In genomic region chr11:60454745-60455087, GRCm38 (mm10) we compare ENCODE assay signal across 8 mouse cellular contexts. TPM values are rescaled to one million over a fixed set of nuclear protein-coding genes. Genes with fewer than 3 reads are reported as not detected.
DNase-seq lines count a peak whose midpoint lies in the region; ATAC-seq and TF ChIP-seq lines count a peak whose summit lies in the region.

No protein-coding gene starts in this region.

- H3K27ac ChIP-seq in forebrain, embryonic 11.5 days (ENCODE audit: low read depth, low read length) = no peak overlapping the region
- peak overlapping the region; percentile 67; the same call in 1 of the 2 replicates for H3K27ac ChIP-seq in limb, embryonic 13.5 days
- peak overlapping the region; percentile 1; the same call in 1 of the 2 replicates for H3K27ac ChIP-seq in neural tube, embryonic 14.5 days (ENCODE audit: low read depth, low read length)

- H3K9me3 ChIP-seq in forebrain, embryonic 11.5 days (ENCODE audit: control insufficient read depth, low read length) = no peaks in the 10 kb centered on the region
- no peaks in the 10 kb centered on the region for H3K9me3 ChIP-seq in limb, embryonic 13.5 days
- no peaks in the 10 kb centered on the region for H3K9me3 ChIP-seq in neural tube, embryonic 14.5 days (ENCODE audit: control insufficient read depth, low read length)

- peak; percentile 16 for DNase-seq in embryo, embryonic 10 days (ENCODE audit: low spot score)
- no peak for DNase-seq in embryo, embryonic 10.5 days (ENCODE audit: low spot score)
- DNase-seq in forebrain, embryonic 11.5 days (ENCODE audit: low spot score) = peak; percentile 56
- DNase-seq in right cerebral cortex, postnatal 14 days = no peak
- DNase-seq in spleen, adult 12 weeks (ENCODE audit: low spot score) = no peak

- peak overlapping the region; percentile 96 for H3K4me2 ChIP-seq in forebrain, embryonic 11.5 days (ENCODE audit: low read depth, low read length, severe bottlenecking)
- H3K4me2 ChIP-seq in limb, embryonic 13.5 days (replicated peaks) = peak overlapping the region; percentile 95
- peak overlapping the region; percentile 77 for H3K4me2 ChIP-seq in neural tube, embryonic 14.5 days (ENCODE audit: low read depth, low read length)

- TF ChIP-seq CTCF in C2C12 (IDR thresholded peaks at IDR 0.05; ENCODE audit: control insufficient read depth, insufficient read depth, insufficient read length) = no peak

- peak overlapping the region; percentile 85 for H3ac ChIP-seq in C2C12 (ENCODE audit: control insufficient read depth, insufficient read length, low read depth)

- peaks cover 24% of the 10 kb centered on the region for H3K79me3 ChIP-seq in C2C12 (ENCODE audit: low read depth)

- peaks cover 4% of the 10 kb centered on the region; the same call in 1 of the 2 replicates for H3K4me1 ChIP-seq in forebrain, embryonic 11.5 days (replicated peaks; ENCODE audit: control insufficient read depth, insufficient read depth, low read length)
- H3K4me1 ChIP-seq in limb, embryonic 13.5 days = peaks cover 16% of the 10 kb centered on the region
- H3K4me1 ChIP-seq in neural tube, embryonic 14.5 days (ENCODE audit: control insufficient read depth, insufficient read depth, low read length) = peaks cover 5% of the 10 kb centered on the region

- ATAC-seq in forebrain, embryonic 11.5 days (replicated peaks; ENCODE audit: low FRiP score) = 0 out of 2 replicates have a peak, but pooled peaks have one; percentile 5
- peak; percentile 35; the same call in 1 of the 2 replicates for ATAC-seq in limb, embryonic 13.5 days (ENCODE audit: low FRiP score, low read depth)
- ATAC-seq in neural tube, embryonic 14.5 days (ENCODE audit: low read depth) = peak; percentile 28; the same call in 1 of the 2 replicates

- no peaks in the 10 kb centered on the region for H3K27me3 ChIP-seq in C2C12 (ENCODE audit: control insufficient read depth, insufficient read depth, insufficient read length)
- H3K27me3 ChIP-seq in forebrain, embryonic 11.5 days (ENCODE audit: control insufficient read depth, insufficient read depth, low read length) = no peaks in the 10 kb centered on the region
- H3K27me3 ChIP-seq in limb, embryonic 13.5 days = no peaks in the 10 kb centered on the region
- H3K27me3 ChIP-seq in neural tube, embryonic 14.5 days (ENCODE audit: control insufficient read depth, insufficient read depth, low read length) = no peaks in the 10 kb centered on the region

- under 1% methylated on average over 17 of the region's 17 CpGs for WGBS in forebrain, embryonic 11.5 days
- WGBS in limb, embryonic 13.5 days = 0% methylated on average over 17 of the region's 17 CpGs
- under 1% methylated on average over 17 of the region's 17 CpGs for WGBS in neural tube, embryonic 14.5 days

- H3K79me2 ChIP-seq in C2C12 (ENCODE audit: control insufficient read depth, insufficient read depth) = peaks cover 38% of the 10 kb centered on the region

- H3K9ac ChIP-seq in forebrain, embryonic 11.5 days (ENCODE audit: low read length) = peak overlapping the region; percentile 72
- H3K9ac ChIP-seq in limb, embryonic 13.5 days = peak overlapping the region; percentile 91
- peak overlapping the region; percentile 66 for H3K9ac ChIP-seq in neural tube, embryonic 14.5 days (replicated peaks; ENCODE audit: low read depth, low read length)

- H3K4me3 ChIP-seq in C2C12 (ENCODE audit: insufficient read depth, poor library complexity, severe bottlenecking) = peak overlapping the region; percentile 98
- H3K4me3 ChIP-seq in forebrain, embryonic 11.5 days (ENCODE audit: low read depth, low read length) = peak overlapping the region; percentile 79
- H3K4me3 ChIP-seq in limb, embryonic 13.5 days = peak overlapping the region; percentile 83
- peak overlapping the region; percentile 53 for H3K4me3 ChIP-seq in neural tube, embryonic 14.5 days (ENCODE audit: low read depth, low read length)

- H3K36me3 ChIP-seq in C2C12 (ENCODE audit: control insufficient read depth, insufficient read depth) = peaks cover 35% of the 10 kb centered on the region
- no peaks in the 10 kb centered on the region; the same call in 1 of the 2 replicates for H3K36me3 ChIP-seq in forebrain, embryonic 11.5 days (ENCODE audit: control insufficient read depth, insufficient read depth, low read length)
- peaks cover 36% of the 10 kb centered on the region for H3K36me3 ChIP-seq in limb, embryonic 13.5 days
- H3K36me3 ChIP-seq in neural tube, embryonic 14.5 days (ENCODE audit: control insufficient read depth, insufficient read depth, low read length) = peaks cover 22% of the 10 kb centered on the region; the same call in 1 of the 2 replicates

TF ChIP-seq in C2C12, 6 proteins besides CTCF, POLR2A, EP300 and RAD21:
- TF ChIP-seq FOSL1 (IDR thresholded peaks at IDR 0.05; ENCODE audit: insufficient read depth, low read length, poor library complexity, severe bottlenecking) (no peak), USF1 (IDR thresholded peaks at IDR 0.05; ENCODE audit: low read depth) (no peak)

RNA-seq across cellular contexts. Expression of gene Drg2, which starts 0.3 kb away (rescaled TPM):
- polyA plus RNA-seq in C2C12 (2012; fragmentation: generic; extraction: Trizol) = 80.6 TPM
- 121 and 133 TPM in 2 replicates for polyA plus RNA-seq in forebrain, embryonic 11.5 days (2014; fragmentation: Nextera tagmentation; extraction: Ambion mirVana)
- polyA plus RNA-seq in limb, embryonic 13.5 days (2015; fragmentation: Nextera tagmentation; extraction: Ambion mirVana) = 120 and 129 TPM in 2 replicates
- polyA plus RNA-seq in neural tube, embryonic 14.5 days (2014; fragmentation: Nextera tagmentation; extraction: Ambion mirVana) = 90.6 and 95.6 TPM in 2 replicates

RNA-seq across cellular contexts. Expression of gene Myo15, which starts 14.4 kb away (rescaled TPM):
- not detected for polyA plus RNA-seq in C2C12 (2012; fragmentation: generic; extraction: Trizol)
- polyA plus RNA-seq in forebrain, embryonic 11.5 days (2014; fragmentation: Nextera tagmentation; extraction: Ambion mirVana) = 0.08 and 0.27 TPM in 2 replicates
- 0.75 and 0.76 TPM in 2 replicates for polyA plus RNA-seq in limb, embryonic 13.5 days (2015; fragmentation: Nextera tagmentation; extraction: Ambion mirVana)
- 0.19 and 0.36 TPM in 2 replicates for polyA plus RNA-seq in neural tube, embryonic 14.5 days (2014; fragmentation: Nextera tagmentation; extraction: Ambion mirVana)

RNA-seq across cellular contexts. Expression of gene Atpaf2, which starts 36.5 kb away (rescaled TPM):
- 41.4 TPM for polyA plus RNA-seq in C2C12 (2012; fragmentation: generic; extraction: Trizol)
- polyA plus RNA-seq in forebrain, embryonic 11.5 days (2014; fragmentation: Nextera tagmentation; extraction: Ambion mirVana) = 40.1 and 51.7 TPM in 2 replicates
- polyA plus RNA-seq in limb, embryonic 13.5 days (2015; fragmentation: Nextera tagmentation; extraction: Ambion mirVana) = 52.4 and 54.8 TPM in 2 replicates
- 44.1 and 45.8 TPM in 2 replicates for polyA plus RNA-seq in neural tube, embryonic 14.5 days (2014; fragmentation: Nextera tagmentation; extraction: Ambion mirVana)

RNA-seq across cellular contexts. Expression of gene Gid4, which starts 37.8 kb away (rescaled TPM):
- 6.0 TPM for polyA plus RNA-seq in C2C12 (2012; fragmentation: generic; extraction: Trizol)
- 38.1 and 38.5 TPM in 2 replicates for polyA plus RNA-seq in forebrain, embryonic 11.5 days (2014; fragmentation: Nextera tagmentation; extraction: Ambion mirVana)
- polyA plus RNA-seq in limb, embryonic 13.5 days (2015; fragmentation: Nextera tagmentation; extraction: Ambion mirVana) = 23.5 and 24.9 TPM in 2 replicates
- 26.6 and 27.6 TPM in 2 replicates for polyA plus RNA-seq in neural tube, embryonic 14.5 days (2014; fragmentation: Nextera tagmentation; extraction: Ambion mirVana)

Comparison
In these comparisons a context has a peak if more than half of its experiments do, and no peak if none do; other contexts are left out.
1. DNase-seq: peak in embryo, embryonic 10 days (single experiment) and forebrain, embryonic 11.5 days (single experiment); none in embryo, embryonic 10.5 days (single experiment), right cerebral cortex, postnatal 14 days (single experiment) and spleen, adult 12 weeks (single experiment).
2. Peak in every context shown above with its lines, with median percentiles within 50 percentile points of each other: H3K4me3 ChIP-seq, ATAC-seq, H3K4me2 ChIP-seq and H3K9ac ChIP-seq.